Mouse (Mus musculus): ENCODE data around the gene Actl6b. TPM values are rescaled to one million over a fixed set of nuclear protein-coding genes. Genes with fewer than 3 reads are reported as not detected.

The Actl6b gene
- not detected for polyA plus RNA-seq (2014; fragmentation: Illumina TruSeq; extraction: RNeasy Lipid Tissue Mini Kit (QIAGEN cat#74804); ENCODE audit: low read depth, low replicate concordance)

GRCm38 (mm10) chr5:137553411-137553837 lies at the start of gene Actl6b:
Actl6b (plus strand) TSS chr5:137553517.

GRCm38 (mm10) chr5:137518436-137518835 lies 34.9 kb upstream of the Actl6b start, which contains the start of gene Gigyf1:
Gigyf1 (plus strand) TSS chr5:137518548.

GRCm38 (mm10) chr5:137533117-137533827 lies 20.0 kb upstream of the Actl6b start, which contains the start of the genes Epo and Gnb2:
Epo (minus strand) TSS chr5:137533242.
Gnb2 (minus strand) TSS chr5:137533510.

GRCm38 (mm10) chr5:137569665-137570064 lies 16.3 kb downstream of the Actl6b start, which contains the start of gene Tfr2:
Tfr2 (plus strand) TSS chr5:137569840.

GRCm38 (mm10) chr5:137600619-137601364 lies 47.5 kb downstream of the Actl6b start, which contains the start of gene Mospd3:
Mospd3 (minus strand) TSS chr5:137601058.

GRCm38 (mm10) chr5:137613550-137613949 lies 60.2 kb downstream of the Actl6b start, which contains the start of gene Pcolce:
Pcolce (minus strand) TSS chr5:137613784.

Other genes with a start within 250 kb of the Actl6b start
- 25.4 TPM for gene Srrt, start 245.8 kb upstream of the Actl6b start, polyA plus RNA-seq (2014; fragmentation: Illumina TruSeq; extraction: RNeasy Lipid Tissue Mini Kit (QIAGEN cat#74804); ENCODE audit: low read depth, low replicate concordance)
- gene Trip6, start 239.1 kb upstream of the Actl6b start, polyA plus RNA-seq (2014; fragmentation: Illumina TruSeq; extraction: RNeasy Lipid Tissue Mini Kit (QIAGEN cat#74804); ENCODE audit: low read depth, low replicate concordance): not detected
- not detected for gene Slc12a9, start 219.9 kb upstream of the Actl6b start, polyA plus RNA-seq (2014; fragmentation: Illumina TruSeq; extraction: RNeasy Lipid Tissue Mini Kit (QIAGEN cat#74804); ENCODE audit: low read depth, low replicate concordance)
- 7.2 TPM for gene Ephb4, start 203.4 kb upstream of the Actl6b start, polyA plus RNA-seq (2014; fragmentation: Illumina TruSeq; extraction: RNeasy Lipid Tissue Mini Kit (QIAGEN cat#74804); ENCODE audit: low read depth, low replicate concordance)
- not detected for gene Zan, start 76.5 kb upstream of the Actl6b start, polyA plus RNA-seq (2014; fragmentation: Illumina TruSeq; extraction: RNeasy Lipid Tissue Mini Kit (QIAGEN cat#74804); ENCODE audit: low read depth, low replicate concordance)
- gene Pop7, start 51.0 kb upstream of the Actl6b start, polyA plus RNA-seq (2014; fragmentation: Illumina TruSeq; extraction: RNeasy Lipid Tissue Mini Kit (QIAGEN cat#74804); ENCODE audit: low read depth, low replicate concordance): not detected
- 2.2 TPM for gene Gigyf1, start 35.0 kb upstream of the Actl6b start, polyA plus RNA-seq (2014; fragmentation: Illumina TruSeq; extraction: RNeasy Lipid Tissue Mini Kit (QIAGEN cat#74804); ENCODE audit: low read depth, low replicate concordance)
- gene Epo, start 20.3 kb upstream of the Actl6b start, polyA plus RNA-seq (2014; fragmentation: Illumina TruSeq; extraction: RNeasy Lipid Tissue Mini Kit (QIAGEN cat#74804); ENCODE audit: low read depth, low replicate concordance): not detected
- gene Gnb2, start 20.0 kb upstream of the Actl6b start, polyA plus RNA-seq (2014; fragmentation: Illumina TruSeq; extraction: RNeasy Lipid Tissue Mini Kit (QIAGEN cat#74804); ENCODE audit: low read depth, low replicate concordance): 1.2 TPM
- not detected for gene Tfr2, start 16.3 kb downstream of the Actl6b start, polyA plus RNA-seq (2014; fragmentation: Illumina TruSeq; extraction: RNeasy Lipid Tissue Mini Kit (QIAGEN cat#74804); ENCODE audit: low read depth, low replicate concordance)
- gene Mospd3, start 47.5 kb downstream of the Actl6b start, polyA plus RNA-seq (2014; fragmentation: Illumina TruSeq; extraction: RNeasy Lipid Tissue Mini Kit (QIAGEN cat#74804); ENCODE audit: low read depth, low replicate concordance): not detected
- 63.9 TPM for gene Pcolce, start 60.3 kb downstream of the Actl6b start, polyA plus RNA-seq (2014; fragmentation: Illumina TruSeq; extraction: RNeasy Lipid Tissue Mini Kit (QIAGEN cat#74804); ENCODE audit: low read depth, low replicate concordance)
- gene Fbxo24, start 75.5 kb downstream of the Actl6b start, polyA plus RNA-seq (2014; fragmentation: Illumina TruSeq; extraction: RNeasy Lipid Tissue Mini Kit (QIAGEN cat#74804); ENCODE audit: low read depth, low replicate concordance): not detected
- gene Lrch4, start 75.6 kb downstream of the Actl6b start, polyA plus RNA-seq (2014; fragmentation: Illumina TruSeq; extraction: RNeasy Lipid Tissue Mini Kit (QIAGEN cat#74804); ENCODE audit: low read depth, low replicate concordance): 0.99 TPM
- gene Gm20605, start 75.7 kb downstream of the Actl6b start, polyA plus RNA-seq (2014; fragmentation: Illumina TruSeq; extraction: RNeasy Lipid Tissue Mini Kit (QIAGEN cat#74804); ENCODE audit: low read depth, low replicate concordance): not detected
- not detected for gene Sap25, start 87.8 kb downstream of the Actl6b start, polyA plus RNA-seq (2014; fragmentation: Illumina TruSeq; extraction: RNeasy Lipid Tissue Mini Kit (QIAGEN cat#74804); ENCODE audit: low read depth, low replicate concordance)
- 0.58 TPM for gene Irs3, start 92.2 kb downstream of the Actl6b start, polyA plus RNA-seq (2014; fragmentation: Illumina TruSeq; extraction: RNeasy Lipid Tissue Mini Kit (QIAGEN cat#74804); ENCODE audit: low read depth, low replicate concordance)
- 12.5 TPM for gene Agfg2, start 131.2 kb downstream of the Actl6b start, polyA plus RNA-seq (2014; fragmentation: Illumina TruSeq; extraction: RNeasy Lipid Tissue Mini Kit (QIAGEN cat#74804); ENCODE audit: low read depth, low replicate concordance)
- gene Nyap1, start 188.1 kb downstream of the Actl6b start, polyA plus RNA-seq (2014; fragmentation: Illumina TruSeq; extraction: RNeasy Lipid Tissue Mini Kit (QIAGEN cat#74804); ENCODE audit: low read depth, low replicate concordance): not detected
- gene Tsc22d4, start 192.2 kb downstream of the Actl6b start, polyA plus RNA-seq (2014; fragmentation: Illumina TruSeq; extraction: RNeasy Lipid Tissue Mini Kit (QIAGEN cat#74804); ENCODE audit: low read depth, low replicate concordance): 0.29 TPM
- gene Ppp1r35, start 225.3 kb downstream of the Actl6b start, polyA plus RNA-seq (2014; fragmentation: Illumina TruSeq; extraction: RNeasy Lipid Tissue Mini Kit (QIAGEN cat#74804); ENCODE audit: low read depth, low replicate concordance): not detected
- 10.4 TPM for gene Mepce, start 234.1 kb downstream of the Actl6b start, polyA plus RNA-seq (2014; fragmentation: Illumina TruSeq; extraction: RNeasy Lipid Tissue Mini Kit (QIAGEN cat#74804); ENCODE audit: low read depth, low replicate concordance)
- 7.7 TPM for gene Zcwpw1, start 234.3 kb downstream of the Actl6b start, polyA plus RNA-seq (2014; fragmentation: Illumina TruSeq; extraction: RNeasy Lipid Tissue Mini Kit (QIAGEN cat#74804); ENCODE audit: low read depth, low replicate concordance)